Mouse (Mus musculus) lung, postnatal 0 days (tissue): ENCODE measurements around the gene Tmem88b.

Source experiments
- CTCF ChIP-seq: IDR thresholded peaks from 2 replicates; pipeline ENCODE4 v1.5.1; 2016; ENCODE audit warnings: antibody characterized with exemption, mild to moderate bottlenecking
- EP300 ChIP-seq: IDR thresholded peaks from 2 replicates; pipeline ENCODE4 v1.6.1; 2016; ENCODE audit warnings: antibody characterized with exemption, mild to moderate bottlenecking, control low read depth

DNA sequence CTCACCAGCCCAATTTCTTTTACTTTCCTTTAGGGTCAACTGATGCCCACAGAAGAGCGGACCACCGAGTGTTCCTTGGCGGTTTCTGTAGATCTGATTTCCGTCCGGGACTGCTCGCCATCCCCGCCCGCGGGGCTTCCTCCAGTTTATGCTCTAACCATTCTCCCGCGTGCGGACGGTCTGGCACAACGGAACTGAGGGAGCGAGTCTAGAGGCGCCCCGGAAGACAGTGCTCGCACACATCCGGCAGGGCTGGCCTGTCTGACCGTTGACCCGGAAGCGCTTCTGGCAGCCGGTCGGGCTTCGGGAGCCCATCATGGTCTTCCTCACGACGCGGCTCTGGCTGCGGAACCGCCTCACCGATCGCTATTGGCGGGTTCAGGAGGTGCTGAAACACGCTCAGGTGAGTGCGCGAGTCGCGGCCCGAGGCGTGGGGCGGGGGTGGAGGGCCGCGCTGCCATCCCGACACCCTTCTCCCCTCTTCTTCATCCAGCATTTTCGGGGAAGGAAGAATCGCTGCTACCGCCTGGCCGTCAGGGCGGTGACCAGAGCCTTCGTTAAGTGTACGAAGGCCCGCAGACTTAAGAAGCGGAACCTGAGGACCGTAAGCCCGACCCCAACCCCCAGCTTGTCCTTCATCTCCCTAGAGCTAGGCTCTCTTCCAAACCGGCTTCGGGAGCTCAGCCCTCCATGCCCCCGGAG is 17.8 kb upstream of the Tmem88b start:
- TF ChIP-seq EP300 (peak; percentile 54; the same call in 1 of the 2 replicates), CTCF (0 out of 2 replicates have a peak, but pooled peaks have one; percentile 7)
